Mouse (Mus musculus): Measurements from ENCODE around the gene Kcnn4.

Kcnn4 gene

DNA sequence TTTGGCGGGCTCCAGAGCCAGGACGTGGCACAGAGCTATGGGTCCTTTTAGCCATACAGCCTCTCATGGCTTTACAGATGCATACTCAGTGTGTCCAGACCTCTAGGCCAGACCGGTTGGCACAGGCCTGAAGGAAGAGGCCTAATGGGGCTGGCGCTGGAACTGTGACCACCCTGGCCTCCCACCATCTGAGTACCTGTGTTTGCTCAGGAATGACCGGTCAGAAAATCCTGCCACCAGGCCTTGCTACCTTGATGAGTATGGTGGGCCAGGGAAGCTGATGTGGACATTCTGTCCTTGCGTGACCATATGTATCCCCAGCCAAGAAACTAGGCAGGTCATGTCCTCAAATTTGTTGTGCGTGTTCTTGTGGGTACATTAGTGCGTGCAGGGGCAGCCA, 57.1 kb downstream of the Kcnn4 start:
- no peak for DNase-seq

DNA sequence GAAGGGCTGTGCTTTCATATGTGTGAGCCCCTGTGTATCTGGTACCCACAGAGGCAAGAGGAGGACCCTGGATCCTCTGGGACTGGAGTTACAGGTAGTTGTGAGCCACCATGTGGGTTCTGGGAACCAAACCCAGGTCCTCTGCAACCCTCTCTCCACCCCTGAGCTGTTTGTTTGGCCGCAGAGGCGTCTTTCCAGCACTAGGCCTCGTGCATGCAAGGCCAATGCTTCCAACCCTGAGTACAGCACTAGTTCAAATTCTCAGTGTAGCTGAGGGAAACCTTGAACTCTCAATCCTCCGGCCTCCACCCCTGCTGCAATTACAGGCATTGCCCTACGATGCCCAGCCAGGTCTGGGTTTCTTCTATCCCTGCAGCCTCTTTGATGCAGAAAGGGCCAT, 58.7 kb downstream of the Kcnn4 start:
- no peak for DNase-seq

DNA sequence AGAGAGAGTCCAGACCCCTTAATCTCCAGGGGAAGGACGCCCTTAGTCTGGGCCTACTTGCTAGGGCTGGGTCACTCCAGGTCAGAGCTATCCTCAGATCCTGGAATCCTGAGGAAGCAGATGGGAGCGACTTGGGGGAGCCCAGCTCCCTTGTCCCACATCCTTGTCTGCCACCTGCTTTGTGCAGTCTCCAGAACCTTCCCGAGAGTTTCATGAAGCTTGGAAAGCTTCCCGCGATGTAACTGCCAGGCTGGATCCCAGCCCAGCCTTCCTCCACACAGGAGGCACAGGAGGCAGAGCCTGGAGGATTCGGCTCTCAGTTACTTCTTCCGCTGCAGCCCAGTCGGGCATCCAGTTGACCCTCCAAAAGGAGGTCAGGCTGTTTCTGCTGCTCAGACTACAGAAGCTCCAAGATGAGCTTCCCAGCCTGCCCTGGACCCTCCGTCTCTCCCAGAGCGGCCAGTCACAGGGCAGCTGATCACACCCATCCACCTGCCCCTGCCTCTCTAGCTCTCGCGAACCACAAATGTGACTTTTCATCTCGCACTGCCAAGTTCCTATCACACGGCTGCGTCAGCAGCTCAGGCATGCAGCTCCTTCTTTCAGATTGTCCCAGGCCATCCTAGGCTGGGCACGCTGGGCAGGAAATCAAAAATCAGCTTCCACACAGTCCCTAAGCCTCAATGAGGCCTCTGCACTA, 59.5 kb downstream of the Kcnn4 start:
- DNase-seq = no peak

DNA sequence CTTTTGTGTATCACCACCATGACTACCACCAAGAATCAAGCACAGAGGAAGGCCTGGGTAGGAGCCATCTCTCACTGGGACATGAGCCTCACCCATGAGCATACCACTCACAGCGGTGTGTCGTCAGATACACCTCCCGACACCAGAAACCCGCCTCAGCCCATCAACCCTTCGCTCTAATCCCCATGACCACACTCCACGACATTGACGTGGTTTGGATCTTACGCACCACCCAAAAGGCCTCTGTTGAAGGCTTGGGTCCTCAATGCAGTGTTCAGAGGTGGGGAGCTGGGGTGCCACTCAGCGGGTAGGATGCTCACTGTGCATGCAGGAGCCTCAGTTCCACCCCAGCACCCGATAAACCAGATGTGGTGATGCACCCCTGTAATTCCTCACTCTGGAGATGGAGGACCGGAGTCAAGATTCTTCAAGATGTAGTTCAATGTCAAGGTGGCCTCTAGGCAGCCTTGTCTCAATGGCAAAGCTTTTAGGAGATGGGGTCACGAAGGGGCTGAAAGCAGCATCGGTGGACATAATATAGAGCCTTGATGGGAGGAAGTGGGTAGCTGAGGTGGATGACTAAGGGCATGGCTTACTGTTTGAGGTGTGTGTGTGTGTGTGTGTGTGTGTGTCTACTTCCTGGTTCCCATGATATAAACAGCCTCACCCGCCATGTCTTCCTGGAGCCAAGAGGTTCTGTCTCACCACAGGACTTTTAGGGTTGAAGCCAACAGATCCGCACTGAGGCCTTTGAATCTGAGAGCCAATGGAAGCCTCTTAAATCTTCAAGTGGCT, 60.7 kb downstream of the Kcnn4 start:
- DNase-seq = no peak

DNA sequence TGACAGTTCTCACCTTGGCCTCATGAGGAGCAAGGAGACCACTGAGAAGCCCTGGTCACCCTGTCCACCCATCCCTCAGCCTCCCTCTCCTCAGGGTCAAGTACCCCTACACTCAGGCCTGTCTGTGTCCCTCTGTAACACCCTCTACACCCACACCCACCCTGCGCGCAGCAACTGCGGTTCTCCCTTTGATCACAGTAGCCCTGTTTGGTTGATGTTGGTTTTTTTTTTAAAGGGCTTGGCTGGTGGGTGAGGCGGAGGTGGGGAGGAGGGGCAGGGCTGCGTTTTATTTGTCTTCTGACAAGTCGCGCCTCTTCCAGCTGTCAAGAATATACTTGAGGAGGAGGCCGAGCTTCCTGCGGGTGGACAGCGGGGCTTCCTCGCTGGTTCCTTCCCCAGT, 61.6 kb downstream of the Kcnn4 start:
- no peak for DNase-seq

DNA sequence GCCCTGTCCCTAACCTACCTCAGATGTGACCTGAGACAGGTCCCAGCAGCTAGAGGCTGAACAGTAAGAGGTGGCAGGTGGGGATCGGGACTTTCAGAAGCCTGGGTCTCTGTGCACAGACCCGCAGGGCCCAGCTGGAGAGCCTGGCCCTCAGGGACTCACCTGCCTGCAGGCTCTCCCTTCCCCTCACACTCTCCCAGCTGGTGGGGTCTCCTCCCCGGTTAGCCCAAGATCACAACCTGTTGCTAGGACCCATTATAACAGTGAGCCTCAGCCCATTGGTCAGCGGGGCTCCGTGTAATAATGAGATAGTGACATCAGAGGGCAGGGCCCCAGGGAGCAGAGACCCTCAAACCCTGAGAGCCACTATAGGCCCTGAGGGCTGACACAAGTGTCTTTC, 65.2 kb downstream of the Kcnn4 start:
- no peak for DNase-seq
